Mouse (Mus musculus): ENCODE measurements at regions not wholly inside any gene's neighbourhood (a gene's known extent, or its start where the extent isn't known, plus 50 kb on each side); places are given as distances from the start of the nearest gene placed in this dataset.

DNA sequence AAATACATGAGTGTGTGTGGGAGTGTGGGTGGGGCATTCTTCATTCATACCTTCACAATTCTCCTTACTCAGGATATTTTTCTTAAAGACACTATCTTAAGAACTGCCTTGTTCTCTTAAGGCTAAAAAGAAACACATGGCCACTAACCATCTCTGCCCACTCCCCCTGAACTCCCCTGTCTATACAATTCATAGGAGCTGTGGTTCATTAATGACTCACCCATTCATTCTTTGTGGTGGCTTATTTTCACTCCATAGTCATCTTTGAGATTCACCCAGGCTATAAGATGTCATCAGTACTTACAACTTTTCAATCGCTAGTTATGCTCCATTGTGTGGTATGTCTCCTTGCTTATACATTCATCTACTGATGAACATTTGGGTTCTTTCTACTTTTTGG lies 97.7 kb upstream of the Spred1 start:
- no peak for DNase-seq (ENCODE audit: low read depth, low spot score)

- no peak for DNase-seq (ENCODE audit: low read depth, low spot score)
Measured at GRCm38 (mm10) chr2:117027071-117027470, 94.1 kb upstream of the Spred1 start.

DNA sequence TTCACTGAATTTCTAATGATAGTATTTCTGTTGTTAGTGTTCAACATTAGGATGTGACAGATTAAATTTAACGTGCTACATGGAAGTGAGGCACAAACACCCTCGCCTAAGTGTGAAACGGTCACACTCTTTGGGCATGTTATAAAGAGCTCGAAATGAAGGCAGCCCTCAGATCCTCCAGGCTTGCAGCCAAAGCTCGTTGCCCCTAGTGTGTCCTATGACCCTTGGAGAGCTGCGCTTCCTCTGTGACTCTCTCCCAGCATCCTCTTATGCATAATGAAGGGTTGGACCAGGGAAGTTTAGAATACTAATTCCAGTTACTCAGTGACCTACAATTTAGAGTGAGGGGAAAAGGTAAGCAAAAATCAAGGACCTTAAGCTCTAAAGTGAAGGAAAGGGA lies 92.4 kb upstream of the Spred1 start:
- DNase-seq (ENCODE audit: low read depth, low spot score): no peak

DNA sequence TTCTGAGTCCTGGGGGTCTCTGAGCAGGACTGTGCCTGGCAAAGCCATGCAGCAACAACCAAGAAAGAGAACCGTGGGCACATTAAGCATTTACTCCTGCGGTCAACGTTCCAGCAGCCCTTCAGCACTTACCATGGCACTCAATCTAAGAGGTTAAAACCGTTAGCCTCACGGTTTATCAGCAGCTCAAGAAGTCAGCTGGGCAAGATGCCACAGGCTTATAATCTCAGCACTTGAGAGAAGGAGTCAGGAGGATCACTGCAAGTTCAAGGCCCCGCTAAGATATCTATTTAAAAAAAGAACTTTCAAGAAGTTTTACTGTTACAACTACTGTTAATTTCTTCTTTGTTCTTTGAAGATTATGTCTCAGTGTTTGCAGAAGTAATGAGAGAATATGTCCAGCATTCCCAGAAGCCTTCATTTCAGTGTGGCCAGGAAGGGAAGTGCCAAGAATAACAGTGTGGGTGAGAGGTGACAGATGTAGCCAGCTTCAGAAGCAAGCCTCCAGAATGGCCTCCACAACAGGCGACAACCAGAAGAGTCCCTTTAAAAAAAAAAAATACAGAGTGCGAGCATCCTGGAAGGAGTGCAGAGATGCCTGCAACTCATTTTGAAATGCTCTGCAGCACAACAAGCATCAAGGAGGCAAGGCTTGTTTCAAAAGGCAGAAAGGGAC lies 84.8 kb upstream of the Spred1 start:
- DNase-seq (ENCODE audit: low read depth, low spot score): no peak

- DNase-seq (ENCODE audit: low read depth, low spot score): no peak
Measured at GRCm38 (mm10) chr2:117040211-117040610, 81.0 kb upstream of the Spred1 start.

DNA sequence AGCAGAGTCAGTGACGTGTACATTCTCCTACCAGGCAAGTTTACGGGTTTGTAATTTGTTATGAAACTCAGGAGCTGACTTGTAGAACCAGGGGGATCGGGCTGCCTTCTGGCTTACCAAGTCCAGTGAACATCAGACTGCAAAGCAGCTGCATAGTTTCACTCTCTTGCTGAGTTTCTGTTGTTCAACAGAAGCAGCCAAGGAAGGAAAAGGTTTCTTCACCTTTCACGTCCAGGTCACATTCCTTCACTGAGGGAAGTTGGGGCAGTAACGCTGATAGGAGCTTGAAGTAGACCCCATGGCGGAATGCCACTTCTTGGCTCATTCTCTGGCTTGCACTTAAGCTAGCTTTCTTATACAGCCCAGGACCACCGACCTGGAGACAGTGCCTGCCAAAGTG lies 77.3 kb upstream of the Spred1 start:
- DNase-seq (ENCODE audit: low read depth, low spot score): no peak

- no peak for DNase-seq (ENCODE audit: low read depth, low spot score)
Measured at GRCm38 (mm10) chr2:117048290-117048730, 72.9 kb upstream of the Spred1 start.

GRCm38 (mm10) chr2:117050061-117050460 lies 71.1 kb upstream of the Spred1 start:
- peak; percentile 61 for DNase-seq (ENCODE audit: low read depth, low spot score)

DNA sequence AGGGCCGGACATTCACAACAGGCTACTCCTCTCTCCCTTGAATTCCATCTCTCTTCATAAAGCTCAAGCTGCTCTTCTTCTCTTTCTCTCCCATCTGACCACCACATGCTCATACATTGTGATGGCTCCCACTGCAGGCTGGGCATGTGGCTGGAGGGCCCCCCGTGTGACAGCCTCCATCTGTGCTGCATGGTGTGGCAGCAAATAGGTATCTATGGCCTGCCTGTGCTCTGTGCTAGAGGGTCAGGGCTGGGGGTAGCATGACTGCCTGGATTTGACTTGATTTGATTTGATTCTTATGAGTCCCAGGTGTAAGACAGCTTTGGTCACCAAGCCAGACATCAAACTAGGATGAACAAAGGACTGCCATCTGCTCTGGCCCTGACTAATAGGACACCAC lies 57.0 kb upstream of the Spred1 start:
- no peak for DNase-seq (ENCODE audit: low read depth, low spot score)

DNA sequence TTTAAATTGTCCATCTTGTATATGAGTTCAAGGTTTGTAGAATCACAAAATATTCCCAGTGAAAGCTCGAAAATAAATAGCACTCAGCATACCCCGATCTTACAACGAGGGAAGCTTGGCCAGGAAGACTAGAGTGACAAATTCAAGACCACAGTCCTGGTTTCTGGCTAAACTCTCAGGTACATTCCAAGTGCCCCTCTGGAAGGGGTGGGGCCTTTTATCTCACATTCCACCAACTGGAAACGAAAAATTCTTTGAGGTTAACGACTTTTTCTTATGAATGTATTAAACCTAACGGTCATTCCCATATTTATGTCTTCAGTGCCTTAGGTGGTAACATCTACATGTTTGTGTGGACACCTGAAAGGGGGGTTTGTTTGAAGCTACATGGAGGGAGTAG lies 50.8 kb upstream of the Spred1 start:
- no peak for DNase-seq (ENCODE audit: low read depth, low spot score)

DNA sequence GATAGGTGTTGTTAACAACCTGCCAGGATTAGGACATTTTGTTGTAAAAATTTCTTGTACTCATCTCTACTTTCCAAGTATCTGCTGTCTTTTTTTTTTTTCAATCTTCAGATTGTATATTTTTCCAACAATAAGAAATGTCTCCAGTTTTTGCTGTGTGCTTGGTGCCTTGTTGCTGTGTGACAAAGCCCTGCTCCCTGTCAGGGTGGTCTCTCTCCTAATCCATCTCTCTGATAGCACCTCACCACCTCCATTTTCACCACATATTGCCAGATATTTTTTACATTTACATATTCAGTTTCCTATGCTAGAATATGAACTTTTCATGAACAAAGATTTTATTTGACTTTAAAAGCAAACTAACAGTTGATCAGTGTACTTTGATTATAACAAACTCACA lies 50.1 kb upstream of the Spred1 start:
- no peak for DNase-seq (ENCODE audit: low read depth, low spot score)
